In the genomic region with DNA sequence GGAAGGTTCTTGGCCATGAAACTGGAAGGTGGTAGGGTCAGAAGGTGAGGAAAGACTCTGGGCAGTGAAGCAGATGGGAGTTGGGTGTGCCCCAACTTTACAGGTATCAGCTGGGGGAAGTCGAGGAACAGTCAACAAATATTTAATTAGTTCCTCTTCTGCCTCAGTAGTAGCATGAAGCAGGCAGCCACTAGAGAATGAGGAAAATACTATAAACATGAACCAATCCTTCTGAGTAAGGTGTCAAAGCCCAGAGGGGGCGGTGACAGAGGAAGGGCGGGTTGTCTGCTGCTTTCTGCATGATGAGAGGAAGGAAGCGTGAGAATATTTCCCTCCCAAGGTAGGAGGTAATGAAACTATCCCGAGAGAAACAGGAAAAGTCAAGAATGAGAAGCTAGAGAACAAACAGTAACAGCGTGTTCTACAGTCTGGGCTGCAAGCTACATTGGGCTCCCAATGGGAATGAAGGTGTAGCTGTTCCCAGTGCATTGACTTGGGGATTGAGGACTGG, we compare ENCODE assay signal across 7 mouse cellular contexts. TPM values are rescaled to one million over a fixed set of nuclear protein-coding genes. Genes with fewer than 3 reads are reported as not detected.
DNase-seq lines count a peak whose midpoint lies in the region; ATAC-seq and TF ChIP-seq lines count a peak whose summit lies in the region.

A gene (plus strand): TSS at position 350 of the 511 bp plus-strand sequence.

- H3K27ac ChIP-seq in MEL (ENCODE audit: control insufficient read depth, low read depth, low read length): peak within 1 kb of the TSS; percentile 58
- H3K27ac ChIP-seq in bone marrow macrophage, adult 2 months (ENCODE audit: insufficient read depth, low read depth, low read length): peak within 1 kb of the TSS; percentile 59
- H3K27ac ChIP-seq in heart, embryonic 11.5 days (ENCODE audit: low read depth, low read length): peak within 1 kb of the TSS; percentile 92
- peak within 1 kb of the TSS; percentile 96 for H3K27ac ChIP-seq in kidney, embryonic 15.5 days
- H3K27ac ChIP-seq in liver, postnatal 0 days (ENCODE audit: low read depth): peak within 1 kb of the TSS; percentile 97
- H3K27ac ChIP-seq in neural tube, embryonic 15.5 days (replicated peaks): peak within 1 kb of the TSS; percentile 93

- H3K4me1 ChIP-seq in MEL (ENCODE audit: control insufficient read depth in 1 of 2, insufficient read depth in 2 of 2, low read length in 2 of 2): peaks cover 28 to 42% of the 10 kb centered on the region in 2 experiments
- H3K4me1 ChIP-seq in bone marrow macrophage, adult 2 months (ENCODE audit: control insufficient read depth, insufficient read depth, low read length): peaks cover 50% of the 10 kb centered on the region
- H3K4me1 ChIP-seq in heart, embryonic 11.5 days (ENCODE audit: control insufficient read depth, insufficient read depth, low read length): peaks cover 30% of the 10 kb centered on the region
- H3K4me1 ChIP-seq in kidney, embryonic 15.5 days: peaks cover 57% of the 10 kb centered on the region
- peaks cover 50% of the 10 kb centered on the region for H3K4me1 ChIP-seq in liver, postnatal 0 days (ENCODE audit: insufficient read depth)
- H3K4me1 ChIP-seq in neural tube, embryonic 15.5 days: peaks cover 25% of the 10 kb centered on the region

- no peak for TF ChIP-seq POLR2A in MEL (IDR thresholded peaks at IDR 0.05; ENCODE audit: control insufficient read depth in 1 of 2, insufficient read depth in 1 of 2, low read depth in 1 of 2, low read length in 2 of 2, poor library complexity in 1 of 2)
- no peak for TF ChIP-seq POLR2A in bone marrow macrophage, adult 2 months (IDR thresholded peaks at IDR 0.05; ENCODE audit: borderline replicate concordance, low read depth, low read length)

- H3K36me3 ChIP-seq in MEL (ENCODE audit: control insufficient read depth in 1 of 2, insufficient read depth in 2 of 2, low read length in 2 of 2): peaks cover 0 to 46% of the 10 kb centered on the region in 2 experiments; a peak in 2 of 4 replicates
- H3K36me3 ChIP-seq in heart, embryonic 11.5 days (ENCODE audit: control insufficient read depth, insufficient read depth, low read length): no peaks in the 10 kb centered on the region
- no peaks in the 10 kb centered on the region for H3K36me3 ChIP-seq in kidney, embryonic 15.5 days
- H3K36me3 ChIP-seq in liver, postnatal 0 days (replicated peaks; ENCODE audit: insufficient read depth, low read length): no peaks in the 10 kb centered on the region
- no peaks in the 10 kb centered on the region for H3K36me3 ChIP-seq in neural tube, embryonic 15.5 days

- H3K27me3 ChIP-seq in MEL (ENCODE audit: control insufficient read depth in 1 of 2, insufficient read depth in 2 of 2, low read length in 2 of 2): no peaks in the 10 kb centered on the region
- H3K27me3 ChIP-seq in heart, embryonic 11.5 days (ENCODE audit: control insufficient read depth, insufficient read depth, low read length): no peaks in the 10 kb centered on the region
- H3K27me3 ChIP-seq in kidney, embryonic 15.5 days: no peaks in the 10 kb centered on the region
- H3K27me3 ChIP-seq in liver, postnatal 0 days (ENCODE audit: insufficient read depth, low read length): no peaks in the 10 kb centered on the region
- no peaks in the 10 kb centered on the region for H3K27me3 ChIP-seq in neural tube, embryonic 15.5 days (replicated peaks)

- WGBS in heart, embryonic 11.5 days (ENCODE audit: insufficient replicate concordance): 14% methylated on average over 6 of the region's 6 CpGs
- 12% methylated on average over 6 of the region's 6 CpGs for WGBS in kidney, embryonic 15.5 days
- 8% methylated on average over 6 of the region's 6 CpGs for WGBS in liver, postnatal 0 days (ENCODE audit: insufficient replicate concordance)
- 23% methylated on average over 6 of the region's 6 CpGs for WGBS in neural tube, embryonic 15.5 days

- no peak for TF ChIP-seq RAD21 in MEL (IDR thresholded peaks at IDR 0.05; ENCODE audit: low read depth, low read length)

- peaks cover 36% of the 10 kb centered on the region for H3K79me2 ChIP-seq in MEL (ENCODE audit: control insufficient read depth, insufficient read depth, low read length, poor library complexity)

- TF ChIP-seq EP300 in MEL (IDR thresholded peaks at IDR 0.05; ENCODE audit: low read depth in 1 of 2, low read length in 2 of 2): peak; percentile 4 to 15; a peak in 2 of 4 replicates
- TF ChIP-seq EP300 in liver, postnatal 0 days (IDR thresholded peaks at IDR 0.05; ENCODE audit: low read depth): no peak

- peak within 1 kb of the TSS; percentile 76 to 80 for H3K4me3 ChIP-seq in MEL (ENCODE audit: control insufficient read depth in 1 of 2, insufficient read depth in 1 of 2, low read depth in 2 of 2, low read length in 2 of 2)
- peak within 1 kb of the TSS; percentile 64 for H3K4me3 ChIP-seq in bone marrow macrophage, adult 2 months (ENCODE audit: insufficient read depth, low read length)
- H3K4me3 ChIP-seq in heart, embryonic 11.5 days (ENCODE audit: low read depth, low read length): peak within 1 kb of the TSS; percentile 95
- H3K4me3 ChIP-seq in kidney, embryonic 15.5 days (replicated peaks): peak within 1 kb of the TSS; percentile 94
- peak within 1 kb of the TSS; percentile 84 for H3K4me3 ChIP-seq in liver, postnatal 0 days (ENCODE audit: low read depth, low read length)
- peak within 1 kb of the TSS; percentile 85 for H3K4me3 ChIP-seq in neural tube, embryonic 15.5 days (replicated peaks)

- TF ChIP-seq CTCF in MEL (IDR thresholded peaks at IDR 0.05 in 2 of 3, conservative IDR thresholded peaks at IDR 0.05 in 1 of 3; ENCODE audit: control insufficient read depth in 1 of 3, insufficient read depth in 1 of 3, low read depth in 2 of 3, low read length in 3 of 3, poor library complexity in 1 of 3, severe bottlenecking in 1 of 3): no peak
- TF ChIP-seq CTCF in bone marrow macrophage, adult 2 months (IDR thresholded peaks at IDR 0.05; ENCODE audit: low read depth, low read length): no peak
- no peak for TF ChIP-seq CTCF in liver, postnatal 0 days (IDR thresholded peaks at IDR 0.05; ENCODE audit: low read depth)

- no peaks in the 10 kb centered on the region for H3K9me3 ChIP-seq in MEL (replicated peaks; ENCODE audit: insufficient read depth, low read length)
- no peaks in the 10 kb centered on the region for H3K9me3 ChIP-seq in heart, embryonic 11.5 days (replicated peaks; ENCODE audit: control insufficient read depth, low read length)
- no peaks in the 10 kb centered on the region for H3K9me3 ChIP-seq in kidney, embryonic 15.5 days (replicated peaks)
- H3K9me3 ChIP-seq in liver, postnatal 0 days (ENCODE audit: low read length): no peaks in the 10 kb centered on the region
- H3K9me3 ChIP-seq in neural tube, embryonic 15.5 days (replicated peaks): no peaks in the 10 kb centered on the region

- peak; percentile 91 for DNase-seq in MEL (ENCODE audit: low read depth, low spot score)
- DNase-seq in liver, postnatal 0 days: peak; percentile 52
- DNase-seq in testis, postnatal 14 days (ENCODE audit: low spot score): no peak

- H3K4me2 ChIP-seq in heart, embryonic 11.5 days: peak within 1 kb of the TSS; percentile 92
- peak within 1 kb of the TSS; percentile 87 for H3K4me2 ChIP-seq in kidney, embryonic 15.5 days
- peak within 1 kb of the TSS; percentile 73 for H3K4me2 ChIP-seq in liver, postnatal 0 days (ENCODE audit: low read depth, low read length)
- peak within 1 kb of the TSS; percentile 92 for H3K4me2 ChIP-seq in neural tube, embryonic 15.5 days

- H3K9ac ChIP-seq in MEL (ENCODE audit: control insufficient read depth, low read depth, low read length, poor library complexity, severe bottlenecking): peak within 1 kb of the TSS; percentile 74
- H3K9ac ChIP-seq in heart, embryonic 11.5 days (ENCODE audit: low read depth, low read length): peak within 1 kb of the TSS; percentile 90
- peak within 1 kb of the TSS; percentile 97 for H3K9ac ChIP-seq in kidney, embryonic 15.5 days
- H3K9ac ChIP-seq in liver, postnatal 0 days (replicated peaks): peak within 1 kb of the TSS; percentile 95
- H3K9ac ChIP-seq in neural tube, embryonic 15.5 days (replicated peaks): peak within 1 kb of the TSS; percentile 86

- no peak for ATAC-seq in heart, embryonic 11.5 days (replicated peaks; ENCODE audit: insufficient number of reproducible peaks, low FRiP score, low TSS enrichment)
- ATAC-seq in kidney, embryonic 15.5 days (replicated peaks; ENCODE audit: low FRiP score): no peak
- no peak for ATAC-seq in liver, postnatal 0 days
- ATAC-seq in neural tube, embryonic 15.5 days (ENCODE audit: low FRiP score): no peak

TF ChIP-seq in MEL, 35 proteins besides CTCF, POLR2A, EP300 and RAD21 (continues in another document):
- TF ChIP-seq SMC3 (IDR thresholded peaks at IDR 0.05; ENCODE audit: low read depth, low read length): no peak
- peak; percentile 15; the same call in 1 of the 2 replicates for TF ChIP-seq MAZ (IDR thresholded peaks at IDR 0.05; ENCODE audit: low read depth, low read length)
- TF ChIP-seq ETS1 (IDR thresholded peaks at IDR 0.05; ENCODE audit: low read depth, low read length): peak; percentile 93
- TF ChIP-seq GATA1 (IDR thresholded peaks at IDR 0.05; ENCODE audit: low read depth, low read length): no peak
- TF ChIP-seq JUND (IDR thresholded peaks at IDR 0.05; ENCODE audit: low read depth, low read length): no peak
- TF ChIP-seq HCFC1 (IDR thresholded peaks at IDR 0.05; ENCODE audit: low read depth, low read length): peak; percentile 3; the same call in 1 of the 2 replicates
- peak; percentile 58 for TF ChIP-seq SIN3A (IDR thresholded peaks at IDR 0.05; ENCODE audit: low read length)
- no peak; the same call in 1 of the 2 replicates for TF ChIP-seq NELFE (IDR thresholded peaks at IDR 0.05; ENCODE audit: low read depth, low read length)
- peak; percentile 82 for TF ChIP-seq MAX (IDR thresholded peaks at IDR 0.05; ENCODE audit: low read length)
- no peak for TF ChIP-seq BHLHE40 (IDR thresholded peaks at IDR 0.05; ENCODE audit: borderline replicate concordance, low read depth, low read length)
- TF ChIP-seq MYC (IDR thresholded peaks at IDR 0.05; ENCODE audit: low read depth, low read length): no peak
- TF ChIP-seq MYB (IDR thresholded peaks at IDR 0.05; ENCODE audit: low read depth, low read length): no peak
- no peak for TF ChIP-seq USF2 (IDR thresholded peaks at IDR 0.05; ENCODE audit: borderline replicate concordance in 1 of 2, insufficient read depth in 1 of 2, low read depth in 1 of 2, low read length in 2 of 2)

RNA-seq across cellular contexts. Expression of the gene that starts here (rescaled TPM):
- total RNA-seq in MEL (2012; rRNA removed): 22.4 and 24.4 TPM in 2 replicates
- polyA plus RNA-seq in MEL (2012; ENCODE audit: insufficient read depth in 1 of 2, insufficient read length in 2 of 2, low read depth in 1 of 2, low replicate concordance in 2 of 2, missing spikeins in 1 of 2): 10 to 100 TPM in 1 of 2 experiments, not detected in 1; 32.1 TPM
- polyA plus RNA-seq in bone marrow macrophage, adult 2 months (2012; ENCODE audit: insufficient read depth, insufficient read length, missing spikeins): 122 and 133 TPM in 2 replicates
- 21.9 and 22.5 TPM in 2 replicates for polyA plus RNA-seq in heart, embryonic 11.5 days (2014; fragmentation: Nextera tagmentation; extraction: Ambion mirVana)
- 70.7 and 75.3 TPM in 2 replicates for polyA plus RNA-seq in kidney, embryonic 15.5 days (2015; fragmentation: Nextera tagmentation; extraction: Ambion mirVana)
- polyA plus RNA-seq in liver, postnatal 0 days (2015; fragmentation: Nextera tagmentation; extraction: Ambion mirVana): 34.0 and 44.5 TPM in 2 replicates
- 42.3 and 42.6 TPM in 2 replicates for polyA plus RNA-seq in neural tube, embryonic 15.5 days (2015; fragmentation: Nextera tagmentation; extraction: Ambion mirVana)
